Mouse (Mus musculus): ENCODE results near the gene Ccdc15. TPM values are rescaled to one million over a fixed set of nuclear protein-coding genes. Genes with fewer than 3 reads are reported as not detected.

The Ccdc15 gene
- polyA plus RNA-seq, 1 experiment, result 1.8 TPM

- Histone ChIP-seq H3K4me3 (replicated peaks; ENCODE audit: control insufficient read depth, low read depth, low read length) (no peak overlapping the region), H3K27ac (ENCODE audit: control insufficient read depth, insufficient read depth, low read depth, low read length, poor library complexity) (no peak overlapping the region; the same call in 1 of the 2 replicates), H3K4me1 (ENCODE audit: control insufficient read depth, insufficient read depth, low read length) (peaks cover 5% of the 10 kb centered on the region; the same call in 1 of the 2 replicates)
- WGBS, result 47% methylated on average over 4 of the region's 4 CpGs
- TF ChIP-seq POLR2A (IDR thresholded peaks at IDR 0.05; ENCODE audit: borderline replicate concordance, control insufficient read depth, low read depth, low read length) (no peak), CTCF (IDR thresholded peaks at IDR 0.05; ENCODE audit: control insufficient read depth, insufficient read depth, low read length) (no peak)
These were observed 112.1 kb downstream of the Ccdc15 start for GRCm38 (mm10) chr9:37235951-37236737.

- 75% methylated on average over 22 of the region's 22 CpGs for WGBS
- no peak overlapping the region for H3K27ac ChIP-seq (ENCODE audit: control insufficient read depth, insufficient read depth, low read depth, low read length, poor library complexity)
- H3K4me3 ChIP-seq (replicated peaks; ENCODE audit: control insufficient read depth, low read depth, low read length), result no peak overlapping the region
- no peak for TF ChIP-seq CTCF (IDR thresholded peaks at IDR 0.05; ENCODE audit: control insufficient read depth, insufficient read depth, low read length)
- H3K4me1 ChIP-seq (ENCODE audit: control insufficient read depth, insufficient read depth, low read length), result peaks cover 8% of the 10 kb centered on the region
These were observed 115.7 kb downstream of the Ccdc15 start for GRCm38 (mm10) chr9:37232201-37233195.

GRCm38 (mm10) chr9:37230486-37231195 lies 117.6 kb downstream of the Ccdc15 start:
- no peak overlapping the region for H3K4me3 ChIP-seq (replicated peaks; ENCODE audit: control insufficient read depth, low read depth, low read length)
- peaks cover 4% of the 10 kb centered on the region for H3K4me1 ChIP-seq (ENCODE audit: control insufficient read depth, insufficient read depth, low read length)
- TF ChIP-seq CTCF (IDR thresholded peaks at IDR 0.05; ENCODE audit: control insufficient read depth, insufficient read depth, low read length) (no peak), POLR2A (IDR thresholded peaks at IDR 0.05; ENCODE audit: borderline replicate concordance, control insufficient read depth, low read depth, low read length) (no peak)
- H3K27ac ChIP-seq (ENCODE audit: control insufficient read depth, insufficient read depth, low read depth, low read length, poor library complexity), result peak overlapping the region; percentile 55; the same call in 1 of the 2 replicates
- 60% methylated on average over 9 of the region's 9 CpGs for WGBS

GRCm38 (mm10) chr9:37229880-37230325 lies 118.3 kb downstream of the Ccdc15 start:
- Histone ChIP-seq H3K4me3 (replicated peaks; ENCODE audit: control insufficient read depth, low read depth, low read length) (no peak overlapping the region), H3K4me1 (ENCODE audit: control insufficient read depth, insufficient read depth, low read length) (peaks cover 4% of the 10 kb centered on the region), H3K27ac (ENCODE audit: control insufficient read depth, insufficient read depth, low read depth, low read length, poor library complexity) (no peak overlapping the region; the same call in 1 of the 2 replicates)
- 6% methylated on average over 1 of the region's 1 CpGs for WGBS
- peak; percentile 66 for TF ChIP-seq CTCF (IDR thresholded peaks at IDR 0.05; ENCODE audit: control insufficient read depth, insufficient read depth, low read length)
- TF ChIP-seq POLR2A (IDR thresholded peaks at IDR 0.05; ENCODE audit: borderline replicate concordance, control insufficient read depth, low read depth, low read length), result no peak

Other genes starting within 250 kb of the Ccdc15 start
- 0.52 and 0.72 TPM in 2 replicates for gene Pknox2, start 201.0 kb downstream of the Ccdc15 start, polyA plus RNA-seq (2011; ENCODE audit: insufficient read depth, insufficient read length, low replicate concordance, missing spikeins)
- gene Tmem218, start 140.2 kb downstream of the Ccdc15 start, polyA plus RNA-seq (2011; ENCODE audit: insufficient read depth, insufficient read length, low replicate concordance, missing spikeins), result 0.77 and 1.7 TPM in 2 replicates
- gene Slc37a2, start 92.7 kb downstream of the Ccdc15 start, polyA plus RNA-seq (2011; ENCODE audit: insufficient read depth, insufficient read length, low replicate concordance, missing spikeins), result 3.1 and 7.3 TPM in 2 replicates
- gene Hepacam, start 18.9 kb upstream of the Ccdc15 start, polyA plus RNA-seq (2011; ENCODE audit: insufficient read depth, insufficient read length, low replicate concordance, missing spikeins), result 0.67 TPM in 1 of 2 replicates, not detected in the other
- 4.8 and 9.6 TPM in 2 replicates for gene Robo4, start 53.5 kb upstream of the Ccdc15 start, polyA plus RNA-seq (2011; ENCODE audit: insufficient read depth, insufficient read length, low replicate concordance, missing spikeins)
- 4.8 and 10.8 TPM in 2 replicates for gene Robo3, start 84.8 kb upstream of the Ccdc15 start, polyA plus RNA-seq (2011; ENCODE audit: insufficient read depth, insufficient read length, low replicate concordance, missing spikeins)
- 11.2 and 29.1 TPM in 2 replicates for gene Msantd2, start 140.9 kb upstream of the Ccdc15 start, polyA plus RNA-seq (2011; ENCODE audit: insufficient read depth, insufficient read length, low replicate concordance, missing spikeins)
- gene Esam, start 179.6 kb upstream of the Ccdc15 start, polyA plus RNA-seq (2011; ENCODE audit: insufficient read depth, insufficient read length, low replicate concordance, missing spikeins), result 10.8 and 13.7 TPM in 2 replicates
- gene Vsig2, start 190.8 kb upstream of the Ccdc15 start, polyA plus RNA-seq (2011; ENCODE audit: insufficient read depth, insufficient read length, low replicate concordance, missing spikeins), result 4.0 and 12.2 TPM in 2 replicates
- 92.9 and 101 TPM in 2 replicates for gene Nrgn, start 204.5 kb upstream of the Ccdc15 start, polyA plus RNA-seq (2011; ENCODE audit: insufficient read depth, insufficient read length, low replicate concordance, missing spikeins)
- gene Siae, start 207.3 kb upstream of the Ccdc15 start, polyA plus RNA-seq (2011; ENCODE audit: insufficient read depth, insufficient read length, low replicate concordance, missing spikeins), result 1.9 and 7.2 TPM in 2 replicates